Mouse (Mus musculus) gastrocnemius, postnatal 14 days (tissue): ENCODE measurements around the gene Tysnd1. TPM values are rescaled to one million over a fixed set of nuclear protein-coding genes. Genes with fewer than 3 reads are reported as not detected.

Experiments used
- DNase-seq: peaks from one replicate; pipeline ENCODE4 v3.0.0; 2021; ENCODE audit warnings: mixed read lengths
- intact Hi-C: fragments of 180-260 bp; cut with DNase I; formaldehyde crosslinking; loops from one replicate; pipeline ENCODE4 v1.15.1; 2025; ENCODE audit warnings: low total_unique reads
- total RNA-seq, 2 experiments: library from RNA; stranded (reverse); gene quantifications; 2 replicates each; pipeline ENCODE4 v1.2.3; 2021

The Tysnd1 gene
- total RNA-seq, 2 experiments from 2014 or later, result 11.8 to 14.3 TPM

- intact Hi-C loops, result no loop called here
- DNase-seq, result no peak
Measured at GRCm38 (mm10) chr10:61723271-61723670, 28.0 kb downstream of the Tysnd1 start.

GRCm38 (mm10) chr10:61729181-61729580 lies 33.9 kb downstream of the Tysnd1 start:
- intact Hi-C loops, result no loop called here
- DNase-seq, result no peak

- DNase-seq, result no peak
- intact Hi-C loops, result no loop called here
Measured at GRCm38 (mm10) chr10:61730171-61730570, 34.9 kb downstream of the Tysnd1 start.

- no peak for DNase-seq
- intact Hi-C loops, result no loop called here
Measured at GRCm38 (mm10) chr10:61734377-61734776, 39.1 kb downstream of the Tysnd1 start.

- intact Hi-C loops, result no loop called here
- no peak for DNase-seq
Measured at GRCm38 (mm10) chr10:61736671-61737078, 41.4 kb downstream of the Tysnd1 start.

GRCm38 (mm10) chr10:61737537-61737936 lies 42.2 kb downstream of the Tysnd1 start:
- DNase-seq, result no peak
- intact Hi-C loops, result no loop called here

- no peak for DNase-seq
- intact Hi-C loops, result no loop called here
Measured at GRCm38 (mm10) chr10:61738126-61738525, 42.8 kb downstream of the Tysnd1 start.

- DNase-seq, result no peak
- intact Hi-C loops, result no loop called here
Measured at GRCm38 (mm10) chr10:61741306-61741705, 46.0 kb downstream of the Tysnd1 start.

GRCm38 (mm10) chr10:61741873-61742272 lies 46.6 kb downstream of the Tysnd1 start:
- intact Hi-C loops, result no loop called here

GRCm38 (mm10) chr10:61742336-61742735 lies 47.0 kb downstream of the Tysnd1 start:
- intact Hi-C loops, result no loop called here
- no peak for DNase-seq

More at GRCm38 (mm10) chr10:61741873-61742272, 46.6 kb downstream of the Tysnd1 start:
- DNase-seq, result no peak

GRCm38 (mm10) chr10:61745133-61745532 lies 49.8 kb downstream of the Tysnd1 start:
- DNase-seq, result no peak

GRCm38 (mm10) chr10:61747302-61747701 lies 52.0 kb downstream of the Tysnd1 start:
- DNase-seq, result peak; percentile 38
- intact Hi-C loops, result no loop called here

More at GRCm38 (mm10) chr10:61745133-61745532, 49.8 kb downstream of the Tysnd1 start:
- intact Hi-C loops, result no loop called here

- no peak for DNase-seq
- intact Hi-C loops, result no loop called here
Measured at GRCm38 (mm10) chr10:61750014-61750413, 54.7 kb downstream of the Tysnd1 start.

GRCm38 (mm10) chr10:61751534-61752219 lies 56.4 kb downstream of the Tysnd1 start:
- intact Hi-C loops, result no loop called here
- DNase-seq, result no peak

Other genes with a start within 250 kb of the Tysnd1 start
- gene Eif4ebp2, start 242.9 kb upstream of the Tysnd1 start, total RNA-seq, result 10 to 100 TPM; 86.6 to 88.9 TPM
- gene Lrrc20, start 219.7 kb upstream of the Tysnd1 start, total RNA-seq, result 10 to 100 TPM; 79.9 to 82.2 TPM
- under 1 TPM in 1 of 2 experiments, not detected in 1; 0.07 TPM for gene Npffr1, start 100.0 kb upstream of the Tysnd1 start, total RNA-seq
- 10 to 100 TPM; 36.6 to 39.8 TPM for gene Ppa1, start 47.0 kb upstream of the Tysnd1 start, total RNA-seq
- 100 to 1,000 TPM; 100 to 114 TPM for gene Sar1a, start 15.2 kb upstream of the Tysnd1 start, total RNA-seq
- 10 to 100 TPM; 11.5 to 12.9 TPM for gene Aifm2, start 19.7 kb downstream of the Tysnd1 start, total RNA-seq
- 1 to 10 TPM; 2.6 to 2.7 TPM for gene H2afy2, start 88.6 kb downstream of the Tysnd1 start, total RNA-seq